Mouse (Mus musculus) liver, embryonic 14.5 days (tissue): ENCODE data around the gene Rnaset2b.
"Not testable (repeated sequence)": the region's sequence is repeated elsewhere in the genome, so short reads cannot be mapped to it uniquely, and the experiment has no call there.

Experiments used
- CTCF ChIP-seq: IDR thresholded peaks from 2 replicates; pipeline ENCODE4 v1.5.1; 2016; ENCODE audit warnings: antibody characterized with exemption, low read depth, control low read depth
- EP300 ChIP-seq: IDR thresholded peaks from 2 replicates; pipeline ENCODE4 v1.6.1; 2016; ENCODE audit warnings: antibody characterized with exemption, low read depth

DNA sequence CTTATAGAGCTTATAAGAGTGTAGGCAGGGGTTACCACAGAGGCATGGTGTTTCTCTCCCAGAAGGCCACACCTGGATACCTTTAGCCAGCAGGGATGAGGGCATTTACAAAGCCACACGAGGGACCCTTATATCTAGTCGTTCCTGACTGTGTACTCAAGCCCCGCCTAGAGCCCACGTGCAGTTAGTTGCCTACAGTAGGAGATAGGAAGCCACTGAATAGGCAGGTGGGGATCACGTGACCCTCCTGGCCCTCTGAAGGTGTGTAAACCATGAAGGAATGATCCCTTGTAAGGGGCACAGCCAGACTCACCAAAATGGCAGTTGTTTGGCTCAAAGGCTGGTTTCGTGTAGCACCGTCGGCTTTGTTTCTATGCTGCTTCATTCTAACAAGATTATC, 26.4 kb downstream of the Rnaset2b start:
- not testable (repeated sequence) for TF ChIP-seq CTCF, EP300
